Mouse (Mus musculus): ENCODE data around the gene Acadvl. TPM values are rescaled to one million over a fixed set of nuclear protein-coding genes. Genes with fewer than 3 reads are reported as not detected.

Acadvl gene
- polyA plus RNA-seq, 1 experiment, result 36.0 TPM

- TF ChIP-seq POLR2A (IDR thresholded peaks at IDR 0.05; ENCODE audit: borderline replicate concordance, extremely low read depth, insufficient read depth, insufficient read length, poor library complexity, severe bottlenecking) (no peak), CTCF (IDR thresholded peaks at IDR 0.05; ENCODE audit: borderline replicate concordance, extremely low read depth, insufficient read depth, insufficient read length) (no peak)
- DNase-seq (ENCODE audit: low read depth), result no peak
These were observed 27.3 kb upstream of the Acadvl start for GRCm38 (mm10) chr11:70042309-70043085.

DNA sequence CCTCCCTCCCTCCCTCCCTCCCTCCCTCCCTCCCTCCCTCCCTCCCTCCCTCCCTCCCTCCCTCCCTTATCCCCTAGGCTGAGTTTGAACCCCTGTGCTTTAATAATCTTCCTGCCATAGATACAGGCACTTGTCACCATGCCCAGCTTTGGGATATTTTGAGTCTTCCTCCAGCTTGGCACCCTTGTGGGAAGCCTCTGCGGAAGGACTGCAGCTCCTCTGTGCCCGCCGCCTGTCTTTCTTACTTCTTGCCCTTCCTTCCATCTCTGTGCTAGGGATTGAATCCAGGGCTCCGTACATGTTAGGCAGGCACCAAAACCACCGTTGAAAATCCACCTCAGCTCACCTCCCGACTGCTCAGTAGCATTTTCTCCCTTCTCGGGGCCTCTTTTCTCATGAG is 25.0 kb upstream of the Acadvl start:
- TF ChIP-seq CTCF (IDR thresholded peaks at IDR 0.05; ENCODE audit: borderline replicate concordance, extremely low read depth, insufficient read depth, insufficient read length) (no peak), POLR2A (IDR thresholded peaks at IDR 0.05; ENCODE audit: borderline replicate concordance, extremely low read depth, insufficient read depth, insufficient read length, poor library complexity, severe bottlenecking) (no peak)
- no peak for DNase-seq (ENCODE audit: low read depth)

DNA sequence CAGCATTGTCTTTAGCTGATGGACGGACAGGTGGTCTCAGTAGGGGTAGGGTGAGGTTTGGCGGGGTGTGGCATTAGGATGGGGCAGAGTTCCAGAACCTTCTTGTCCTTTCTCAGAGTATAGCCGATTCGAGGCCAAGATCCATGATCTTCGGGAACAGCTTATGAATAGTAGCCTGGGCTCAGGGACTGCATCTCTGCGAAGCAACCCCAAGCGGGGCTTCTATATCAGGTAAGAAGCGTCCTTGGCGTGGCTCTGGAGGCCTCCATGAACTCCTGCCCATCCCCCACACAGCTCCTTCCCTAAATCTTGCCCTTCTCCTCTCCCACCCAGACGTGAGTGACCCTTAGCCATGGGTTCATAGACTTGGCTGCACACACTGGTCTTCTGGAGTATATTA is 24.4 kb upstream of the Acadvl start:
- TF ChIP-seq POLR2A (IDR thresholded peaks at IDR 0.05; ENCODE audit: borderline replicate concordance, extremely low read depth, insufficient read depth, insufficient read length, poor library complexity, severe bottlenecking) (no peak), CTCF (IDR thresholded peaks at IDR 0.05; ENCODE audit: borderline replicate concordance, extremely low read depth, insufficient read depth, insufficient read length) (no peak)
- no peak for DNase-seq (ENCODE audit: low read depth)

GRCm38 (mm10) chr11:70038174-70038573 is 23.0 kb upstream of the Acadvl start:
- TF ChIP-seq CTCF (IDR thresholded peaks at IDR 0.05; ENCODE audit: borderline replicate concordance, extremely low read depth, insufficient read depth, insufficient read length) (no peak), POLR2A (IDR thresholded peaks at IDR 0.05; ENCODE audit: borderline replicate concordance, extremely low read depth, insufficient read depth, insufficient read length, poor library complexity, severe bottlenecking) (no peak)
- DNase-seq (ENCODE audit: low read depth), result no peak

DNA sequence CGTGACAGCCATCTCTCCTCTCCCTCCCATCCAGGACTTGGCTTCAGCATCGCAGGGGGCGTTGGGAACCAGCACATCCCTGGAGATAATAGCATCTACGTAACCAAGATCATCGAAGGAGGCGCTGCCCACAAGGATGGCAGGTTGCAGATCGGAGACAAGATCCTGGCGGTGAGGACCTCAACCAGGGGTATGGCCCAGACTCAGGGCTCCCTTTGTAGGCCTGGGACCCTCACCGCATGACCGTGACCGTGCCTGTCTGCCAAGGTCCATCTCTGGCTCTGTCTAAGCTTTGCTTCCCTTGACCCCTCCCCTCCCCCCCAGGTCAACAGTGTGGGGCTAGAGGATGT is 16.1 kb upstream of the Acadvl start:
- DNase-seq (ENCODE audit: low read depth), result no peak
- TF ChIP-seq POLR2A (IDR thresholded peaks at IDR 0.05; ENCODE audit: borderline replicate concordance, extremely low read depth, insufficient read depth, insufficient read length, poor library complexity, severe bottlenecking), result no peak

DNA sequence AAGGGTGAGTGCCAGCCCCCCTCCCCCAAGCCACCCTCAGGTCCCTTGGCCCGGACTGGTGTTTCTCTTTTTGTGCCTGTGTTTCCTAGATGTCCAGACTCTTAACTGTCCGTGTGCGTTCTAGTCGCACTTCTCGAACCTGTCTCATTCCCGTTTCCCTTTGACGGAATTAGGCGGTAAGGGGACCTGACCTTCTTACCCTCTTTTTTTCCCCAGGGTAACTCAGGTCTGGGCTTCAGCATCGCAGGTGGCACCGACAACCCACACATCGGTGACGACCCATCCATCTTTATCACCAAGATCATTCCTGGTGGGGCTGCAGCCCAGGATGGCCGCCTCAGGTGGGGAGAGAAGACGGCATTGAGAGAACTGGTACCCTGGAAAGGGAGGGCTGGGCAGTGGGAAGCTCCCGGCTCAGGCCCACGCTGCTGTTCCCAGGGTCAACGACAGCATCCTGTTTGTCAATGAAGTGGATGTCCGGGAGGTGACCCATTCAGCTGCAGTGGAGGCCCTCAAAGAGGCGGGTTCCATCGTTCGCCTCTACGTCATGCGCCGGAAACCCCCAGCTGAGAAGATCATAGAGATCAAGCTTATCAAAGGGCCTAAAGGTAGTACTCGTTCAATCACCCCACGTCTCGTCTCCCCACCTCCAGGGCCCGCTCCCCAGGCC is 15.6 kb upstream of the Acadvl start:
- TF ChIP-seq CTCF (IDR thresholded peaks at IDR 0.05; ENCODE audit: borderline replicate concordance, extremely low read depth, insufficient read depth, insufficient read length) (no peak), POLR2A (IDR thresholded peaks at IDR 0.05; ENCODE audit: borderline replicate concordance, extremely low read depth, insufficient read depth, insufficient read length, poor library complexity, severe bottlenecking) (no peak)
- DNase-seq (ENCODE audit: low read depth), result no peak

- TF ChIP-seq POLR2A (IDR thresholded peaks at IDR 0.05; ENCODE audit: borderline replicate concordance, extremely low read depth, insufficient read depth, insufficient read length, poor library complexity, severe bottlenecking) (no peak), CTCF (IDR thresholded peaks at IDR 0.05; ENCODE audit: borderline replicate concordance, extremely low read depth, insufficient read depth, insufficient read length) (no peak)
- no peak for DNase-seq (ENCODE audit: low read depth)
These were observed 14.8 kb upstream of the Acadvl start for GRCm38 (mm10) chr11:70029829-70030550.

DNA sequence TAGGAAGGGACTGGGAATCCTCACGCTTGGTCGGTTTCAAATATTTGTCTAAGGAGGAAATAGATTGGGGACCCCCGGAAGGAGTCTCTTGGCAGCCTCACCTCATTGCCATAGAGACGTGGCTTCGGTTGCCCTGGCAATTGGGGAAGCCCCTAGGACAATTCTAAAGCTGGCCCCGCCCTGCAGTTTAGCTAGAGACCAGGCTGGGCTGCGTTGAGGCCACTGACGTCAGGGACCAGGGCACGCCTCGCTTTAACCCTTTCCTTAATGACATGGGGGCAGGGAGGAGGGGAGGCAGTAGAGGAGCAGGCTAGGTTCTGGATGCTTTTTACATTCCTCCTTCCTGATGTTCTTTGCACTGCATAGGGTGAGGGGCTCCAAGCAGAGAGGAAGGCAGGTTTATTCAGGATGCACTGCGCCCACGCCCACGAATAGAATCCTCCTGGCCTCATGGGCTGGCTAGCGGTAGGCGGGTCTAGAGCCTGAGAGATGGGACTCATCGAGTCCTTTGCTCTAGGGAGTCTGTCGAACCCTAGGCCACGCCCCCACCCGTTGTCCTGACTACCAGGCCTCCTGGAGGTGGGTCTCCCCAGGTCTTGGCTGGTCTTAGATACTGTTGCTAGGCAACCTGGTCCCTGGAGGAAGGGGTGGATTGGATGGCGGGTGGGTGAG is 14.1 kb upstream of the Acadvl start:
- TF ChIP-seq CTCF (IDR thresholded peaks at IDR 0.05; ENCODE audit: borderline replicate concordance, extremely low read depth, insufficient read depth, insufficient read length) (no peak), POLR2A (IDR thresholded peaks at IDR 0.05; ENCODE audit: borderline replicate concordance, extremely low read depth, insufficient read depth, insufficient read length, poor library complexity, severe bottlenecking) (no peak)
- peak; percentile 99 for DNase-seq (ENCODE audit: low read depth)

GRCm38 (mm10) chr11:70028401-70029129 is 13.4 kb upstream of the Acadvl start:
- DNase-seq (ENCODE audit: low read depth), result no peak
- TF ChIP-seq POLR2A (IDR thresholded peaks at IDR 0.05; ENCODE audit: borderline replicate concordance, extremely low read depth, insufficient read depth, insufficient read length, poor library complexity, severe bottlenecking), result no peak
- TF ChIP-seq CTCF (IDR thresholded peaks at IDR 0.05; ENCODE audit: borderline replicate concordance, extremely low read depth, insufficient read depth, insufficient read length), result no peak

DNA sequence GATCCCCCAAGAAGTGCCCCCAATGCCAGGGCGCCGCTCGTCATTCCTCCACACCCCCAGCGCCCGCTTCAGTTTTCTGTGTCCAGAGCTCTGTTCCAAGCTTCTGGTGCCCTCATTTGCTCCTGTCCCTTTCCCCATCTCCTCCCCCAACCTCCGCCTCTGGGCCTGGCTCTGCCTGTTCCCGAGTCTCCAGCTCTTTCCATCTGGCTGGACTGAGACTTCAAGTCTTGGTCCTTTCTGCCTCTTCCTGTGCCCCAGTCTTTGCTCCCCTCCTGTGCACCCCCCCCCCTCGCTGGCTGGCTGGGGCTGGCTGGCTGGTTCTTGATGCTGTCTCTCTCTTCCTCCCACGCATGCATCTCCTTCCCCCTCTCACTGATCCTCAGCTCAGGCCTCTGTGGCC is 12.2 kb upstream of the Acadvl start:
- no peak for DNase-seq (ENCODE audit: low read depth)
- no peak for TF ChIP-seq CTCF (IDR thresholded peaks at IDR 0.05; ENCODE audit: borderline replicate concordance, extremely low read depth, insufficient read depth, insufficient read length)
- no peak for TF ChIP-seq POLR2A (IDR thresholded peaks at IDR 0.05; ENCODE audit: borderline replicate concordance, extremely low read depth, insufficient read depth, insufficient read length, poor library complexity, severe bottlenecking)

Data from brain, embryonic 14.5 days (tissue).